Mouse (Mus musculus) adrenal gland, postnatal 10 days (tissue): Measurements from ENCODE around the gene Rph3a. TPM values are rescaled to one million over a fixed set of nuclear protein-coding genes. Genes with fewer than 3 reads are reported as not detected.

Source experiments
- DNase-seq: peaks from one replicate; pipeline ENCODE4 v3.0.0; 2021; ENCODE audit warnings: mixed read lengths
- long read RNA-seq, 2 experiments: library from polyadenylated mRNA; stranded (forward); transcript quantifications; one replicate each; pipeline ENCODE4 v2.0.0; 2021
- total RNA-seq, 2 experiments: library from RNA; stranded (reverse); gene quantifications; 2 replicates each; pipeline ENCODE4 v1.2.3; 2021

Gene Rph3a
- 1 to 10 TPM; 1.7 to 3.4 TPM for total RNA-seq
- long read RNA-seq, experiment 1, partial matches to known transcripts, result 1 of 1 reads
- long read RNA-seq, experiment 1, other reads (novel, unspliced or antisense), result 0 of 1 reads
- long read RNA-seq, experiment 2, partial matches to known transcripts, result 1 of 1 reads
- long read RNA-seq, experiment 2, other reads (novel, unspliced or antisense), result 0 of 1 reads

DNA sequence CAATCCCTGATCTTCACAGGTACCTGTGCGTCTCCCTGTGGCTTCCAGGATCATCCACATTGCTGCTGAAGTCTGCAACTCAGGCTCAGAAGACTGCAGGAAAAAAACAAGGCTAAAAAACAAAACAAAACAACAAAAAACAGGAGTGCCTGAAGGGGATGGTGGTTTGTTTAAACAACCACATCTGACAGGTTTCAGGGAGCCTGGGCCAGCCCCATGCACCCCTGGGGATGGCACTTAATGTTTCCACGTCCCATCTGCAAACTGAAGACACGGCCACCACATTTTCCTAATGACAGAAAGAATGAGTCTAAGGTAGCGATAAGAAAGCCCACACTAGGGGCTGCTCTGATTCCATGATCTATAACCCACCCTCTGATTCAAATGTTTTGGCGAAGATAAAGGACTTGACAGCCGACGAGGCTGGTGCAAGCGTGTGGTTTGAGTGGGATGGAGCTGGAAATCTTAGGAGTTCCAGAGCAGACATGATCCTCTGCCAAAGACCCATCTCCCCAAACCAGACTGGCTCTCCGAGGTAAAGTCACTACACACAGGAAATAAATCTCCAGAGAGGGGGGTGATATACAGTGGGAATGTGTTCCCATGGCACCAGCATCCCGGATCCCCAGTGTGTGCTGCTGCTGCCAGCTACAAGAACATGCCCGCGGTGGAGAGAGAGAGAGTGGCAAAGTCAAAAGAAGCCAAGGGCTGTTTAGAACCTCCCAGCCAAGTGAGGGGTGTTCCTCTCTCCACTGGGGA lies at the start of gene Rph3a:
Rph3a (minus strand) TSS at position 282 of the 759 bp plus-strand sequence.
- DNase-seq, result no peak

DNA sequence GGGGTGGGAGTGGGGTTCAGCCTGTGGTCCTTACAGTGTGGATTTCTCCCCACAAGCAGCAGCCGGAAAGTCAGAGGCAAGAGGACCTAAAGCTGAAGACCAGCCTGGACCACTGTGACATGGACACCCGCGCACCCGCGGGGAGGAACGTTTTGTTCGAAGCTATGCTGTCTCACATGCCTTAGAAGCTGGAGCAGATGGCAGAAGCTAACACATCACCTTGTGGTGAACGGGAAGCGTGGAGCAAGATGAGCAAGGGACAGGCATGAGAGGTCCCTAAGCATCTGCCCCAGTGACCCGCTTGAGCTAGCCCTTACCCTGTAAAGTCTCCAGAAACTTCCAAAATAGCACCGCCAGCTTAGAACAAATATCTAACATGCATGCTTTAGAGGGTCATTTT lies 48.4 kb upstream of the Rph3a start:
- no peak for DNase-seq

DNA sequence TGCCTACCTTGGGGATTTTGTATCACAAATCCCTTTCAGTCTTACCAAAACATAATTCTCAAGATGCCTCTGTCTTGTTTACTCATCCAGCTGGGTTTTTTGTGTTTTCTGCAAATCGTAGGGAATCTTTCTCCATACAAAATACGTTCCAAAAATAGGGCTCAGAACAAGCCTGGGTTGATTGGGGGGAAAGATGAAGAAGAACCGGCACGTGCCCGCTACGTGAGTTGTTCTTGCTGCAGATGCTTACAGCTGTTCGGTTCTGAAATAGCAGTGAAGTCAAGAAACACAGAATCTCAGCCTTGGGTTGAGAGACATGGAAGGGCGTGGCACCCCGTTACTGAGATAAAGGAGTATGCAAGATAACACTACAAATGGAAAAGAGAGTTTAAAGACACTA lies 44.0 kb upstream of the Rph3a start:
- no peak for DNase-seq

DNA sequence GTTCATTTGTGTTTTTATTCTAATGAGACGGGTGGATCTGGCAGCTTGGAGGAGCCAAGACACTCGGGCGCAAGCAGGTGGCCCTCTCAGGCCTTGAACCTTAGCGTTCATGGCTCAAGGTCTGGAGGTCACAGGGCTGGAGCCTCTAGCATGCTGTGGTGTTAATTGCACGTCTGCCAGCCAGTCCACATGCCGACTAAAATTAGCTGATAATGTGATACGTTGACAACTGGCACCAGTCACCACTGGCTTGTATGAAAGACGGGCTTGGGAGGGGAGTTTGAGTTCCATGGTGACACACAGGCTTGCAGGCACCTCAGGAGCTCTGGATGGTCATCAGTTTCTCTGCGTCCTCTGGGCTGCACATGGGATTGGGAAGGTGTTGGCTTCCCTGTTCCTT lies 31.9 kb upstream of the Rph3a start:
- no peak for DNase-seq

DNA sequence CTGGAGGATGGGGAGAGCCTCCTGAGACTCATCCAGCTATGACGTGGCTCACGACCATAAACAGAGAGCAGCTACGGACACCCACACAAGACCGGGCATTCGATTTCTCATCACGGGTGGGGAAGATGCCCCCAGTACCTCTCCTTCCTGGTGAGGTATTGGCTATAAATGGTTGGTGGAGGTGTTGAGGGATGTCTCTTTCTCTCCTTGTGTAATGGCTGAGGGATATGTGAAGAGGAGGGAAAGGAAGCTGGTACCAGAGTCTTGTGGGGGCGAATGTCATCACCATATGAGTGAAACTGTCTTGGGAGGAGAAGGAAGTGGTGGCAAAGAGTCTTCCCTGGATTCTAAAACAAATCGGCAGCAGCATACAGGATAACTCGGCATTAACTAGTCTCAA lies 29.6 kb upstream of the Rph3a start:
- DNase-seq, result no peak

DNA sequence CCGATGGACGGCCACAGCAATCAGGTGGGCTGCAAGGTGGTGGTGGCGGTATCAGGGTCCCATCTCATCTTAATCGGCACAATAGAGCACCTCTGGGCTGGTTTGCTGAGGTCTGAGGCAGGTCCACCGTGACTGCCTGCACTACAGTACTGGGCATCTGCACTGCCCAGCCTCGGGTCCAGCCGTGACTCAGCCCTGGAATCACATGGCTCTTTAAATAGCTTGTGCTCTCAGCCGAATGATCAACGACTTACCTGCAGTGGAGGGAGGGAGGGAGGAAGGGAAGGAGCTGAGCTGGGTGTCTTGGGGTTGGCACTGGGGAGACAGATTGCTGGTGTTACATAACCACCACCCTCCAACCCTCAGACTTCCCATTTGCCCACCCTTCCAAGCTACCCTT lies 20.3 kb upstream of the Rph3a start:
- no peak for DNase-seq

DNA sequence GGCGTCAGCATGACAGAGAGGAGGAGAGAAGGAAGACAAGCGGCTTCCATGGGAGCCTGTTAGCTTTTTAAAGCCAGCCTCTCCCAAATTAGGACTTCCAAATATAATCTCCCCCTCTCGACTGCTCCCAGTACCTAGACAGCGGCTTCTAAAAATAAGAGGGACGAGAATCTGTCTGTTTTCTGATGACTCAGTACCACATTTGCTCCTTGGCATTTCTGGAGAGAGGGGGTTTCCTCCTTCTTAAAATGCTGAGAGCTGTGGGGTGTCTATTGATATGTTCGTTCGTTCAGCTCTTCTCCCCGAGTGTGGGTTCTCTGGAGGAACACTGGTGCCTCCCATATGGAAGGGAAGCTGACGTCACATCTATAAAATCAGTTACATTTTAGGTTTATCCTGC lies 9.6 kb upstream of the Rph3a start:
- DNase-seq, result no peak

DNA sequence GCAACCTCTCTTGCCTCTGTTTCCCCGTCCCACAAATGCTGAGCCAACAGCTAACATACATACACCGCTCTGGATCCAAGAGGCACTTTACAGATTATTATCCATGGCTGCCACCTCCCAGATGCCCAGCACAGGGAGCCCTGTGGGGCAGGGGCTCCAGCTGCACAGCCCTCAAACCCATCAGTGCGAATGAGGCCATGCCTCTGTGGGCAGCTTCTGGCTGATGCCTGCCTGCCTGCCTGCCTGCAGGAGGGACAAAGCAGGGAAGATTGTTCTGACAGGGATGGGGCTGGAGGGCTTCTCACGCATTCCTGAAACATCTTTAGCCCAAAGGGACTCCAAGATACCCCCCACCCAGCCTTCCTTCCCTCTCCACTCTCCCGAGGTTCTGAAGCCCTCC lies 7.8 kb upstream of the Rph3a start:
- DNase-seq, result no peak

DNA sequence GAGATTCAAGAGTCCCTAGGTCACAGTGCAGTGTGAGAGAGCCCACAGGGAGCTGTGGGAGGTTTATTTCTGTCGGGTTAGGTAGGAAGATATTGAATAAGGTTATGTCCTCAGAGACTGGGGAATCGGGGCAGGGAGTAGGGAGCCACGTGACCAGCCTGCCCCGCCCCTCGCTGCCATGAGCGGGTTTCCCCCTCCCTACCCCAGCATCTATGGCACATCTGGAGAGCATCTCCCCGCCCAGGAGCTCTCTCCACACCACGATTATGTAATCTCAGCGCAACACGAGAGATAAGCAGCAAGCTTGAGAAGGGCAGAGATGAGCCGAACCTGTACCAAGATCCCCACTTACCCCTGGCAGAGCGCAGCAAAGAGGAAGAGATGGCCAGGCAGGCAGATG lies 6.5 kb upstream of the Rph3a start:
- DNase-seq, result no peak

DNA sequence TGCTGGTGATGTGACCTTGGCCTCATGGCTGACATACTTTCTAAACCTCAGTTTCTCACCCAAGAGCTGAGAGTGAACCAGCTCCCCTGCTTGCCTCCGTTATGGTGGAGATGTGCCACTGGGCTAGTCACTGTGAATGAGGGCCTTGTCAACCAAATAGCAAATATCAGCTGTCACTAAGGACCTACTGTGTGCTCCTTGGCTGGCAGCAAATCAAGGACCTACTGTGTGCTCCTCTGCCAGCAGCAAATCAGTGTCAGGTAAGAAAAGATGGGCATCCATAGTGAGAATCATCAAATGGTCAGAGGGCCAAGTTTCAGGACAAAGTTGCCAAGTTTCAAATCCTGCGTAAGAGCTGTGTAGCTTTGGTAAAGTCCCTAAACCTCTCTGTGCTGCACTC lies 4.6 kb upstream of the Rph3a start:
- DNase-seq, result no peak

DNA sequence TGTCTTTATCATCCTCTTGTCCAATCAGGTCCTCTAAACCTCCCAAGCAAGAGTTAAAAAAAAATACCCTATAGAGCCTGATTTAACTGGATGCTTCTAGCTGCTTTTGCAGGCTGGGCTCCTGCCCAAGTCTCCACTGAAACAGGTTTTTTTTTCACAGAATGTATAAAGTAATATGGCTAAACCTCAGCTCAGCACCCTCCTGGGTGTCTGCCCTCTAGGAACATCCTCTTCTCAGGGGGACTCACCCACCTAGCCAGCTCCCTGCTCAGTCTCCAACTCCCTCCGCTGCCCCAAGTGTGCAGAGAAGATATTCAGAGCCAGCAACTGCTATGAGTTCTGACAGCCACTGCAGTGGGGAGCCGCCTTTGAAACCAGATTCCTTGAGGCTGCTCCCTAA lies 2.1 kb upstream of the Rph3a start:
- no peak for DNase-seq

DNA sequence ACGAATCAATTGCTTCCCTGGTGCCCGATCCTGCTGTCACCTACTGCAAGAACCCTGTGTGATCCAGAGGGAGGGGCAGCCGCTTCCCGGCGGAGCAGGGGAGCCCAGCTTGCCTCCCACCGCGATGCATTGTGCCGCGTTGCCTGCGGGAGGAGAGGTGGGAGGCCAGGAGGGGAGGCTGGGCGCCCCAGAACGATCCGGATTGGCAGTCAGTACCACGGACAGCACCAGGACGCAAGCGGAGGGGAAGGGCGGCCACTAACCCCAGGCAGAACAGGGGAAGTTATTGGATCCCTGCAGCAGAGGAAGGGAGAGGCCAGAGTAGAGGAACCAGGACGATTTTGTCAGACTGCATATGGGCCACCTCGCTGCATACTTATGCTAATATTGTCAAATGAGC lies 486 bp downstream of the Rph3a start:
- DNase-seq, result peak; percentile 80

DNA sequence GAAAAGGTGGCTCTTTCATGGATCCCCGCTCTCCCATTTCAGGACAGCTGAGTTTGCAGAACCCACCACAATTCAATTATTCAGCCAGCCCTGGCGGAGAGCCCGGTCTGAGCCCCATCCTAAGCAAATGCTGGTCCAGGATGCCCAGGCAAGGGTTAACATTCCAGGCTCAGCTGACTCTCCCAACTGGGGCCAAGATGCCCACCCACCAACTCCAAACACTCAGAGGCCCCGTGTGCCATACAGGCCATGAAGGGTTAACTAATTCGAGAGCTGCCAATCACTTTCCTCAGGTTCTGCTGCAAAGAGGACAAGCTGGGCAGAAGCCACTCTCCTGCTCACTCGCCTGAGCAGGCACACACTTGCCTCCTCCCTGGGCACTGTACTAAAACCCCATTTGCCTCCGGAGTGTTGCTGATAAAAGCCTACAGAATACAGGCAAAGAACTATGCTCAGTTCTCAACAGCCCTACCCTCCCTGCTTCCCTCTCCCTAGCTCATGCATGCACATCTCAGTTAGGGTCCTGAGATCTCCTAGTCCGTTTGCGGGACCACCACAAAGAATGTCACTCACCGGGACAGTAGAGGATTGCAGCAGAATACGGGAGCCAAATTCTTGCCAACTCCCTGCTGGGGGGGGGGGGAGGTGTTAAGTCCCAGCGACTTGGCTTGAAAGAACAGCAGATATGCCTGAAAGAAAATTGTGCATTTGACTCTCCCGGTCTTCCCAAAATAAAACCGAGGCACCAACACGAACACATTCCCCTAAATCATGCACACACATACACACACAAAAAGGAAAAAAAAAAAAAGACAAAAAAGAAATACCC lies 1.3 kb downstream of the Rph3a start:
- DNase-seq, result no peak

DNA sequence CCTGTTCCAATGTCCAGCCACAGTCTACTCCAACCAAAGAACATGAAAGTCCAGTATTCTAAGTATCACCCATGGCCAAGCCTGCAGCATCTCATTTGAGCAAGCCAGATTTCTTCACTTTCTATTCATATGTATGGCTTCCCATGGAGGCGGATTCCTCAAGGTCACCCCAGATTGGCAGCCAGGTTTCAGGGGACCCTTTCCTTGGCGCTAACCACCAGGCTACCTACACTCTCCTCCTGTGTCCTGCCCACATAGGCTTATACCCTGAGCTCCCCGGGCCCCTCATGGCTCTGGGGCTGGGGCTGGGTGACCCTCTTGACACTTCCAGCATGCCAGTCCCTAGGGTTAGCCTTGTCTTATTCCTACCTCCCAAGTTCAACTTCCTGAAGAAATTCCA lies 2.3 kb downstream of the Rph3a start:
- no peak for DNase-seq

DNA sequence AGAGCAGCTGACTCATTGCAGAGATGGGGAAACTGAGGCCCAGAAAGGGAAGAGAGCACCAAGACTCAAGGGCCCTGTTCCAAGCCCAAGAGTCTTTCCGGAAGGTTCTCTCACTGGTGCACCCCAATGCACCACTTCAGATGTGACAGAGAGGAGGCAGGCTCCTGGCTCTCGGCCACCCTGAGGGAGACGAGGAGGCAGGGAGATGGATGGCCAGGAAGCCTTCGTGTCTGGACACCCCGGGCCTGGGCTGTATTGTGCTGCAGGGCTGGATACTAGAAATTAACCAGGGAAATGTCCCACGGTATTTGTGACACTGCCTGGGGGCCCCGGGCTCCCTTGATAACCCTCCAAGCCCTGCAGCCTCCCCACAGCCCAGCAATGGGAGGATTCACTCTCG lies 2.8 kb downstream of the Rph3a start:
- no peak for DNase-seq

DNA sequence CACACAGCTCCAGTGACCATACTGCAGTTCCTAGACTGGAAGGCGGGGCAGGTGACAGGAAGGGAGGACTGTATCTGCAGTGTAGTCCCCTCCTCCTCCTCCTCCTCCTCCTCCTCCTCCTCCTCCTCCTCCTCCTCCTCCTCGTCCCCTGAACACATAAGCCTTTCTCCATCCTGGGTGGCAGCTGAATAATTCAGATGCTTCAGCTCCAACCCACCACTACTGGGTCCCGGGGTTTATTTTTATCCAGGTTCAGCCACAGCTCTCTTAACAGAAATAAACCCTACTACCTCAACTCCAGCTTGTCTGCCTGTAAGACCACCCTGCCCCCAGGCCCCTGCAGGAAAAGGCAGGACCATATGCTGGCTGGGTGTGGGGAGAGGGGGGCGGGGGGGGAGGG lies 3.7 kb downstream of the Rph3a start:
- DNase-seq, result no peak

DNA sequence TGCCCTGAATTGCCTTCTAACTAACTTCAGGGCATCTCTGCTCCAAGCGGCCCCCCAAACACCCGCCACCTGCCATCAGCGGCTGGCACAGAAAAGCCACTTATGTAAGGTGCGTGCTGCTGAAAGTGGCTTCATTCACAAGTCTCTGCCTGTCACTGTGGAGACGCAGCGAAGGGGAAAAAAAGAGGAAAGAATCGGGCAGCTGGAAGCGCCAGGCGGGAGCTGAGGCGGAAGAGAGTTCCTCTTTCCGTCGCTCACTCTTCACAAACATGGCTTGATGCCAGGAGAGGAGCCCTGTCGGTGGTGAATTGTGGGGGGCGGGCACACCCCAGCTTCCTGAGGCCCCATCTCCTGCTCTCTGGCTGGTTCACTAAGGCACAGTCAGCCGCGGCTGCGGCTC lies 6.1 kb downstream of the Rph3a start:
- DNase-seq, result no peak

DNA sequence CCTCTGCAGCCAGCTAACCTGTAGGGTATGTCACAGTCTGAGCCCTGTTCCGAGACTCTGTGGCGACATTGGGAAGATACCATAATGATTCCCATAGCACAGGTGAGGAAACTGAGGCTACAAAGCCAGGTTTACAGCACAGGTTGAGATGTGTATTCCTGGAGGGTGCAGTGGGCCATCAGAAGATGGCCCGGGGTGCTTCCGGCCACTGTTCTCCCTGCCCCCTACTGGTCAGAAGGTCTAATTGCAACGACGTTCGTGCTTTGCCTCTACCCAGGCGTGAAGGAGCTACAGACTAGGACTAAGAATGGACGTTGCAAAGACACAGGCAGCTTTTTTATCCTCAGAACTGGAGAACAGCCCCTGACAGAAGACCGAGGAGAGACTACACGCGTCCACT lies 10.3 kb downstream of the Rph3a start:
- DNase-seq, result no peak

DNA sequence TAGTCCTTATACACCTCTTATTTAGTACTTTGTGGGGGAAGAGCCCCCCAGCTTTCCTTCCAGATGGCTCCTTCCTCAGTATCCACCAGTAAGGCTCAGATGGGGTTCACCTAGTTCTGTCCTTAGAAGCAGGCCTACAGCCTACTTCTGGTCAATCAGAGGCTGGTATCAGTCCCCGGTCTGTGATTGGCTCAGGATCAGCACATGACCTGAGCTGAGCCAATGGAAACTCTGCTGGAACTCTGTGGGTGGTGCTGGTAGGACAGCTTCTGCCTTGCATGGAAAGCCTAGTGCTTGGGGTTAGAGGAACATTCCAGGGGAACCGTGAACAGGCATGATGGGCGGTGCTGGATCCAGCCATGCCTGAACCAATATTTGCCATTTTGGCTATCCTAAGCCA lies 21.5 kb downstream of the Rph3a start:
- no peak for DNase-seq

DNA sequence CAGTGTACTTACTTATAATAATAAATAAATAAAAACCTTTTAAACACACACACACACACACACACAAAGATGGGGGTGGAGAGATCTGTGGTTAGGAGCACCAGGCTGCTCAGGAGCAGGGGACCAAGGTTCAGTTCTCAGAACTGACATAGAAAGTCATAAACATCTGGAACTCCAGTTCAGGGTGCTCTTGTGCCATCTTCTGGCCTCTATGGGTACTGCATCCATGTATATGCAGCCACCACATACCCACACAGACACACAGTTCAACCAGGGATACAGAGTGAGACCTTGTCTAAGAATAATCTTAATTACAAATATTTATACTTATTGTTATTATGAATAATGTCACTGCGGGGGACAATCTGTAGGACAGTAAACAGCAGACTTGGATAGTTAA lies 26.9 kb downstream of the Rph3a start:
- DNase-seq, result no peak

DNA sequence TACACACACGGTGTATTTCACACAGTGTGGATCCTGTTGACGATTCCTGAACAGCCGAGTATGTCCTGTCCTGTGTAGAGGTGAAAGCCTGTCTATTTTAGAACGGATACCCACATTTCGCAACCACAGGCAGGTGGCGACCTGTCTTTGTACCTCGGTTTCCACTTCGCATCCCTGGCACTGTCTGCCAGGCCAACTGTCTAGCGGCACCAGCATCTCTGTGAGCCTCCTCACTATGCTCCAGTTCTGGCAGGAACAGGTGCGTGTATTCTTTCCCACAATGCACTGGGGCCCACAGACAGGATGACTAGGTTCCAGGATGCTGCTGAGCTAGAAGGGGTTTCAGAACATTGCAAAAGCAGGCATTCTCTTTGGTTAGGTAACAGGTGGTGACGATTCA lies 28.7 kb downstream of the Rph3a start:
- no peak for DNase-seq

DNA sequence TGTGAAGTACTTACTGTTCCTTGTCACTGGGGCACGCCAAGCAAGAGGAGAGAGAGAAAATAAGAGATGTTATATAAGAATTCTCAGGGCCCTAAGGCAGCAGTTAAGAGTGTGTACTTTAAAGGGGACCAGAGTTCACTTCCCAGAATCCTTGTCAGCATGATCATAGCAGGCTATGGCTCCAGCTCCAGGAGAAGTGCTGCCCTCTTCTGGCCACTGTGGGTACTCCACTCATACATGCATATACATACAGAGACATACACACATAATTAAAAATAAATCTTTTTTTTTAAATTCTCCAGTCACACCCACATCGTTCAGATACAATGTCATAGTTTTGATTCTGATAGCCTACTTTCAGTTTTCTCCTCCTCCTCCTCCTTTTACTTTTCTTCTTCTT lies 29.8 kb downstream of the Rph3a start:
- DNase-seq, result no peak

DNA sequence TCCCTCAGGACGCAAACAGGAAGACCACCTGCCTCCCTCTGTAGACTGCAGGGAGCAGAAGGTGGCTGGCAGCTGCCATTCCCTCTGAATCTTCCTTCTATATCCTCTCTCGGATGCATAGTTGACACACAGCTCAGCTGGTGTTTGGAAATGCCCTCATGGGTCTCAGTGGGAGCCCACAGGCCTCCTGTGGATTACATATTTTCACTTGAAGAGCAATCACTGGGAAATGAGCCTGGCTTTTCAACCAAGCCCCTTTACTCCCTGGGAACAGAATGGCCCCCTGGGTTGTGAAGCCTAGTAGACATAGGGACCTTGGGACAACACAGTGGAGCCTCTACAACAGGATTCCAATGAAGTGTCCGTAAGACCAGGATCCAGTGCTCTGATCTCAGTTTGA lies 33.8 kb downstream of the Rph3a start:
- no peak for DNase-seq

DNA sequence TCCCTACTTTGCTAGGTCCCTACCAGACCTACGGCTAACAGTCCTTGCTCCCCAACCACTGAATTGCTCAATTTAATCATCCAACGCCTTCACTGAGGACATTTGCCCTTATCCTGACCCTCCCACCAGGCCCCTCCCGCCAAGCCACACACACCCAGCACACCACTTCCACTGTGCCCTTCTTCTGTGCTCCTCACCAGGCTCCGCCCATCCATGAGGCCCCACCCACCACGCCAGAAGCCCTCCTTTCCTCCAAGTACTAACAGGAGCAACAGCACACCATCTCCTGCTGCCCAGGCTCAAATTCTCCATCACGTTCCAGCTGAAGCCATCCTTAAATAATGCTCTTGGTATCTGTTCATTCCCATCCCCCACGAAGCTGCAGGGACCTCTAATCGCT lies 35.4 kb downstream of the Rph3a start:
- no peak for DNase-seq
